Mouse (Mus musculus) adrenal gland, adult 2 months (tissue): ENCODE measurements at regions not wholly inside any gene's neighbourhood (a gene's known extent, or its start where the extent isn't known, plus 50 kb on each side); places are given as distances from the start of the nearest gene placed in this dataset.

Source experiments
- DNase-seq: peaks from one replicate; pipeline ENCODE4 v3.0.0; 2021

- DNase-seq, result peak; percentile 51
Measured at GRCm38 (mm10) chr16:29865075-29865740, 199.0 kb upstream of the Hes1 start.

- DNase-seq, result no peak
Measured at GRCm38 (mm10) chr16:29871395-29871794, 192.8 kb upstream of the Hes1 start.

GRCm38 (mm10) chr16:29876196-29876595 is 188.0 kb upstream of the Hes1 start:
- DNase-seq, result no peak

GRCm38 (mm10) chr16:29877372-29878123 is 186.6 kb upstream of the Hes1 start:
- DNase-seq, result no peak

- no peak for DNase-seq
Measured at GRCm38 (mm10) chr16:29879665-29880064, 184.5 kb upstream of the Hes1 start.

- DNase-seq, result no peak
Measured at GRCm38 (mm10) chr16:29881497-29881896, 182.7 kb upstream of the Hes1 start.

GRCm38 (mm10) chr16:29882226-29882972 is 181.8 kb upstream of the Hes1 start:
- DNase-seq, result peak; percentile 78

- DNase-seq, result no peak
Measured at GRCm38 (mm10) chr16:29883252-29883992, 180.8 kb upstream of the Hes1 start.

GRCm38 (mm10) chr16:29884899-29885298 is 179.3 kb upstream of the Hes1 start:
- no peak for DNase-seq

- peak; percentile 29 for DNase-seq
Measured at GRCm38 (mm10) chr16:29886755-29887154, 177.4 kb upstream of the Hes1 start.

- DNase-seq, result no peak
Measured at GRCm38 (mm10) chr16:29889346-29889745, 174.8 kb upstream of the Hes1 start.

GRCm38 (mm10) chr16:29891472-29891871 is 172.7 kb upstream of the Hes1 start:
- no peak for DNase-seq

- DNase-seq, result peak; percentile 21
Measured at GRCm38 (mm10) chr16:29893871-29894828, 170.0 kb upstream of the Hes1 start.

- DNase-seq, result no peak
Measured at GRCm38 (mm10) chr16:29896393-29896792, 167.8 kb upstream of the Hes1 start.

GRCm38 (mm10) chr16:29903510-29903909 is 160.7 kb upstream of the Hes1 start:
- peak; percentile 66 for DNase-seq

- DNase-seq, result no peak
Measured at GRCm38 (mm10) chr16:29904183-29904775, 159.9 kb upstream of the Hes1 start.

GRCm38 (mm10) chr16:29907331-29907730 is 156.9 kb upstream of the Hes1 start:
- no peak for DNase-seq

GRCm38 (mm10) chr16:29908031-29908430 is 156.2 kb upstream of the Hes1 start:
- no peak for DNase-seq

- peak; percentile 68 for DNase-seq
Measured at GRCm38 (mm10) chr16:29909923-29910465, 154.2 kb upstream of the Hes1 start.

- DNase-seq, result no peak
Measured at GRCm38 (mm10) chr16:29911164-29911571, 153.0 kb upstream of the Hes1 start.
